Mouse (Mus musculus) kidney, adult 2 months (tissue): Measurements from ENCODE around the gene Alk. TPM values are rescaled to one million over a fixed set of nuclear protein-coding genes. Genes with fewer than 3 reads are reported as not detected.

ENCODE experiments used
- DNase-seq: peaks from one replicate; pipeline ENCODE4 v3.0.0; 2021
- H3K27ac ChIP-seq: fragments of 200-500 bp; 2 replicates; pipeline ENCODE4 v1.5.1; 2012; ENCODE audit warnings: low read depth, low read length, control low read depth, inconsistent platforms; ENCODE audit not compliant: insufficient read depth
- H3K27me3 ChIP-seq: fragments of 200-500 bp; replicated peaks from 2 replicates; pipeline ENCODE4 v1.6.1; 2012; ENCODE audit warnings: mild to moderate bottlenecking, moderate library complexity, low read length, inconsistent platforms; ENCODE audit not compliant: control insufficient read depth, insufficient read depth
- H3K36me3 ChIP-seq: fragments of 200-500 bp; 2 replicates; pipeline ENCODE4 v1.6.1; 2012; ENCODE audit warnings: mild to moderate bottlenecking, moderate library complexity, low read length, inconsistent platforms; ENCODE audit not compliant: control insufficient read depth, insufficient read depth
- H3K4me1 ChIP-seq: fragments of 200-500 bp; 2 replicates; pipeline ENCODE4 v1.6.1; 2011; ENCODE audit warnings: low read length; ENCODE audit not compliant: control insufficient read depth, insufficient read depth
- H3K4me3 ChIP-seq: fragments of 200-500 bp; 2 replicates; pipeline ENCODE4 v1.5.1; 2011; ENCODE audit warnings: mild to moderate bottlenecking, low read depth, low read length, control low read depth; ENCODE audit not compliant: insufficient read depth
- CTCF ChIP-seq: fragments of 200-500 bp; conservative IDR thresholded peaks from 2 replicates; pipeline ENCODE4 v1.5.1; 2011; ENCODE audit warnings: low read depth, mild to moderate bottlenecking, control low read depth, low read length, moderate library complexity, mixed read lengths; ENCODE audit not compliant: insufficient read depth, insufficient read length
- POLR2A ChIP-seq: fragments of 200-500 bp; IDR thresholded peaks from one replicate; pipeline ENCODE4 v1.6.1; 2011; ENCODE audit warnings: low read depth, low read length, control low read depth
- WGBS: fragments of 180-500 bp; shearing (Covaris S2); methylation state at CpG from one replicate; pipeline ENCODE4 v1.1.7; 2018; 5-methylcytosine and 5-hydroxymethylcytosine counted together
- polyA plus RNA-seq: library from polyadenylated mRNA; depleted of rRNA; stranded (reverse); fragments of >200 nt; gene quantifications from 2 replicates; pipeline ENCODE4 v1.2.3, GENCODE M21; 2012

Alk gene
- polyA plus RNA-seq, 1 experiment, result 0.03 TPM

GRCm38 (mm10) chr17:72477889-72478405 lies 126.5 kb downstream of the Alk start:
- no peak overlapping the region for H3K27ac ChIP-seq
- no peak for TF ChIP-seq CTCF
- TF ChIP-seq POLR2A, result no peak
- no peaks in the 10 kb centered on the region for H3K27me3 ChIP-seq
- H3K4me1 ChIP-seq, result no peaks in the 10 kb centered on the region
- 69% methylated on average over 5 of the region's 5 CpGs for WGBS
- no peak for DNase-seq
- H3K36me3 ChIP-seq, result no peaks in the 10 kb centered on the region
- no peak overlapping the region for H3K4me3 ChIP-seq

- H3K4me1 ChIP-seq, result no peaks in the 10 kb centered on the region
- TF ChIP-seq CTCF, result no peak
- no peak for TF ChIP-seq POLR2A
- H3K36me3 ChIP-seq, result no peaks in the 10 kb centered on the region
- no peak overlapping the region for H3K4me3 ChIP-seq
- no peak overlapping the region for H3K27ac ChIP-seq
- WGBS, result 30% methylated on average over 4 of the region's 4 CpGs
- H3K27me3 ChIP-seq, result no peaks in the 10 kb centered on the region
- DNase-seq, result no peak
Measured at GRCm38 (mm10) chr17:72476956-72477355, 127.5 kb downstream of the Alk start.

GRCm38 (mm10) chr17:72474166-72474565 lies 130.3 kb downstream of the Alk start:
- no peak overlapping the region for H3K4me3 ChIP-seq
- H3K36me3 ChIP-seq, result no peaks in the 10 kb centered on the region
- no peak for TF ChIP-seq CTCF
- TF ChIP-seq POLR2A, result no peak
- H3K4me1 ChIP-seq, result no peaks in the 10 kb centered on the region
- no peak for DNase-seq
- H3K27ac ChIP-seq, result no peak overlapping the region
- no peaks in the 10 kb centered on the region for H3K27me3 ChIP-seq
- 56% methylated on average over 5 of the region's 5 CpGs for WGBS

- no peaks in the 10 kb centered on the region for H3K27me3 ChIP-seq
- TF ChIP-seq POLR2A, result no peak
- TF ChIP-seq CTCF, result no peak
- 52% methylated on average over 4 of the region's 4 CpGs for WGBS
- DNase-seq, result peak; percentile 90
- H3K4me3 ChIP-seq, result no peak overlapping the region
- no peak overlapping the region for H3K27ac ChIP-seq
- no peaks in the 10 kb centered on the region for H3K4me1 ChIP-seq
- no peaks in the 10 kb centered on the region for H3K36me3 ChIP-seq
Measured at GRCm38 (mm10) chr17:72448477-72448876, 155.9 kb downstream of the Alk start.

GRCm38 (mm10) chr17:72445204-72446177 lies 158.9 kb downstream of the Alk start:
- WGBS, result 69% methylated on average over 3 of the region's 3 CpGs
- H3K36me3 ChIP-seq, result no peaks in the 10 kb centered on the region
- H3K27ac ChIP-seq, result no peak overlapping the region
- H3K4me3 ChIP-seq, result no peak overlapping the region
- no peaks in the 10 kb centered on the region for H3K27me3 ChIP-seq
- TF ChIP-seq POLR2A (no peak), CTCF (no peak)
- DNase-seq, result no peak
- H3K4me1 ChIP-seq, result no peaks in the 10 kb centered on the region

- TF ChIP-seq CTCF, result no peak
- TF ChIP-seq POLR2A, result no peak
- H3K36me3 ChIP-seq, result no peaks in the 10 kb centered on the region
- H3K4me3 ChIP-seq, result no peak overlapping the region
- no peaks in the 10 kb centered on the region for H3K27me3 ChIP-seq
- no peaks in the 10 kb centered on the region for H3K4me1 ChIP-seq
- DNase-seq, result no peak
- 54% methylated on average over 4 of the region's 4 CpGs for WGBS
- no peak overlapping the region for H3K27ac ChIP-seq
Measured at GRCm38 (mm10) chr17:72417451-72417850, 187.0 kb downstream of the Alk start.

GRCm38 (mm10) chr17:72414676-72415075 lies 189.8 kb downstream of the Alk start:
- Histone ChIP-seq H3K36me3 (no peaks in the 10 kb centered on the region), H3K27me3 (no peaks in the 10 kb centered on the region), H3K4me1 (no peaks in the 10 kb centered on the region), H3K4me3 (no peak overlapping the region), H3K27ac (no peak overlapping the region)
- no peak for DNase-seq
- no peak for TF ChIP-seq CTCF
- no peak for TF ChIP-seq POLR2A
